Mouse (Mus musculus): ENCODE measurements around the gene Zfp184. TPM values are rescaled to one million over a fixed set of nuclear protein-coding genes. Genes with fewer than 3 reads are reported as not detected.

The Zfp184 gene
- polyA plus RNA-seq, 1 experiment from 2014 or later: 9.1 TPM

MicroRNA genes within 50 kb of the gene (microRNA counts, 519-probe panel; counts per million panel counts)
- 8,276 counts per million, percentile 90 among the panel's probes with 10 or more counts for microRNA mmu-miR-1983

Small RNAs within 50 kb of the gene (microRNA-seq; reads per million reads assigned to microRNA genes)
- gene Gm44456 (3.8 reads per million, percentile 10 among the genes with 10 or more reads in this experiment), gene Mir1983 (6,566 reads per million, percentile 92 among the genes with 10 or more reads in this experiment)

Other genes starting within 250 kb of the Zfp184 start
- not detected in 2 replicates for gene Olfr1359, start 247.0 kb upstream of the Zfp184 start, polyA plus RNA-seq (2016; fragmentation: Nextera tagmentation; extraction: Ambion mirVana)
- gene Hist1h2bl, start 229.0 kb upstream of the Zfp184 start, polyA plus RNA-seq (2016; fragmentation: Nextera tagmentation; extraction: Ambion mirVana): 1.4 TPM in 1 of 2 replicates, not detected in the other
- 6.3 and 11.7 TPM in 2 replicates for gene Hist1h2ai, start 228.7 kb upstream of the Zfp184 start, polyA plus RNA-seq (2016; fragmentation: Nextera tagmentation; extraction: Ambion mirVana)
- gene Hist1h3h, start 227.4 kb upstream of the Zfp184 start, polyA plus RNA-seq (2016; fragmentation: Nextera tagmentation; extraction: Ambion mirVana): 3.7 and 3.8 TPM in 2 replicates
- 2.4 and 3.7 TPM in 2 replicates for gene Hist1h2bm, start 223.1 kb upstream of the Zfp184 start, polyA plus RNA-seq (2016; fragmentation: Nextera tagmentation; extraction: Ambion mirVana)
- gene Hist1h4j, start 210.0 kb upstream of the Zfp184 start, polyA plus RNA-seq (2016; fragmentation: Nextera tagmentation; extraction: Ambion mirVana): 2.0 TPM in 1 of 2 replicates, not detected in the other
- gene Hist1h4k, start 194.6 kb upstream of the Zfp184 start, polyA plus RNA-seq (2016; fragmentation: Nextera tagmentation; extraction: Ambion mirVana): 2.4 and 3.8 TPM in 2 replicates
- 6.7 and 8.3 TPM in 2 replicates for gene Hist1h2ak, start 191.3 kb upstream of the Zfp184 start, polyA plus RNA-seq (2016; fragmentation: Nextera tagmentation; extraction: Ambion mirVana)
- gene Hist1h2bn, start 191.0 kb upstream of the Zfp184 start, polyA plus RNA-seq (2016; fragmentation: Nextera tagmentation; extraction: Ambion mirVana): 1.2 and 3.0 TPM in 2 replicates
- 12.2 and 12.8 TPM in 2 replicates for gene Hist1h1b, start 164.5 kb upstream of the Zfp184 start, polyA plus RNA-seq (2016; fragmentation: Nextera tagmentation; extraction: Ambion mirVana)
- gene Hist1h3i, start 161.7 kb upstream of the Zfp184 start, polyA plus RNA-seq (2016; fragmentation: Nextera tagmentation; extraction: Ambion mirVana): 51.2 and 119 TPM in 2 replicates
- gene Hist1h2an, start 157.9 kb upstream of the Zfp184 start, polyA plus RNA-seq (2016; fragmentation: Nextera tagmentation; extraction: Ambion mirVana): 4.6 and 7.6 TPM in 2 replicates
- 1.00 and 1.6 TPM in 2 replicates for gene Hist1h2bp, start 157.6 kb upstream of the Zfp184 start, polyA plus RNA-seq (2016; fragmentation: Nextera tagmentation; extraction: Ambion mirVana)
- gene Hist1h2bq, start 134.9 kb upstream of the Zfp184 start, polyA plus RNA-seq (2016; fragmentation: Nextera tagmentation; extraction: Ambion mirVana): 9.9 and 15.1 TPM in 2 replicates
- gene Hist1h2ao, start 134.6 kb upstream of the Zfp184 start, polyA plus RNA-seq (2016; fragmentation: Nextera tagmentation; extraction: Ambion mirVana): not detected in 2 replicates
- not detected in 2 replicates for gene Hist1h4m, start 133.3 kb upstream of the Zfp184 start, polyA plus RNA-seq (2016; fragmentation: Nextera tagmentation; extraction: Ambion mirVana)
- gene Hist1h4n, start 112.9 kb upstream of the Zfp184 start, polyA plus RNA-seq (2016; fragmentation: Nextera tagmentation; extraction: Ambion mirVana): 3.8 and 9.2 TPM in 2 replicates
- gene Hist1h2ap, start 111.6 kb upstream of the Zfp184 start, polyA plus RNA-seq (2016; fragmentation: Nextera tagmentation; extraction: Ambion mirVana): 2,387 and 3,574 TPM in 2 replicates
- 9.9 and 15.3 TPM in 2 replicates for gene Hist1h2br, start 111.4 kb upstream of the Zfp184 start, polyA plus RNA-seq (2016; fragmentation: Nextera tagmentation; extraction: Ambion mirVana)
- 0.09 TPM in 1 of 2 replicates, not detected in the other for gene Pom121l2, start 36.1 kb downstream of the Zfp184 start, polyA plus RNA-seq (2016; fragmentation: Nextera tagmentation; extraction: Ambion mirVana)
- gene Prss16, start 64.6 kb downstream of the Zfp184 start, polyA plus RNA-seq (2016; fragmentation: Nextera tagmentation; extraction: Ambion mirVana): 0.30 and 0.33 TPM in 2 replicates
- gene Hist1h2ah, start 90.5 kb downstream of the Zfp184 start, polyA plus RNA-seq (2016; fragmentation: Nextera tagmentation; extraction: Ambion mirVana): 3.5 and 4.5 TPM in 2 replicates
- 3.1 and 6.4 TPM in 2 replicates for gene Hist1h2bk, start 90.8 kb downstream of the Zfp184 start, polyA plus RNA-seq (2016; fragmentation: Nextera tagmentation; extraction: Ambion mirVana)
- gene Hist1h4i, start 96.3 kb downstream of the Zfp184 start, polyA plus RNA-seq (2016; fragmentation: Nextera tagmentation; extraction: Ambion mirVana): 10.6 and 21.8 TPM in 2 replicates
- gene Hist1h2ag, start 97.8 kb downstream of the Zfp184 start, polyA plus RNA-seq (2016; fragmentation: Nextera tagmentation; extraction: Ambion mirVana): 18.7 and 42.5 TPM in 2 replicates
- gene Hist1h2bj, start 98.1 kb downstream of the Zfp184 start, polyA plus RNA-seq (2016; fragmentation: Nextera tagmentation; extraction: Ambion mirVana): 8.3 and 12.9 TPM in 2 replicates
- gene Vmn1r188, start 139.3 kb downstream of the Zfp184 start, polyA plus RNA-seq (2016; fragmentation: Nextera tagmentation; extraction: Ambion mirVana): not detected in 2 replicates
- gene Vmn1r189, start 160.7 kb downstream of the Zfp184 start, polyA plus RNA-seq (2016; fragmentation: Nextera tagmentation; extraction: Ambion mirVana): not detected in 2 replicates
- gene Vmn1r191, start 238.9 kb downstream of the Zfp184 start, polyA plus RNA-seq (2016; fragmentation: Nextera tagmentation; extraction: Ambion mirVana): not detected in 2 replicates
- gene Vmn1r192, start 246.0 kb downstream of the Zfp184 start, polyA plus RNA-seq (2016; fragmentation: Nextera tagmentation; extraction: Ambion mirVana): not detected in 2 replicates